Mouse (Mus musculus) hematopoietic stem cell, adult 5-6 weeks (primary cell): ENCODE data around the gene Rnft1. TPM values are rescaled to one million over a fixed set of nuclear protein-coding genes. Genes with fewer than 3 reads are reported as not detected.

Source experiments
- ATAC-seq, 2 experiments: fragments of 125-278 bp in 1 of 2; replicated peaks in 1 of 2; 2 replicates each; pipeline ENCODE4 v1.8.0; 2016 to 2017; ENCODE audit warnings: inconsistent platforms in 2 of 2, mild to moderate bottlenecking in 2 of 2, moderate number of reproducible peaks in 2 of 2, low read depth in 1 of 2, moderate TSS enrichment in 1 of 2; ENCODE audit not compliant: low FRiP score in 2 of 2, poor library complexity in 2 of 2, severe bottlenecking in 2 of 2, insufficient read depth in 1 of 2, low TSS enrichment in 1 of 2
- total RNA-seq: library from RNA; stranded (forward); fragments of 172-1452, 232-1000 nt; gene quantifications from 2 replicates; pipeline ENCODE4 v1.2.3, GENCODE M21; 2017

Rnft1 gene
- 12.4 and 17.4 TPM in 2 replicates for total RNA-seq

DNA sequence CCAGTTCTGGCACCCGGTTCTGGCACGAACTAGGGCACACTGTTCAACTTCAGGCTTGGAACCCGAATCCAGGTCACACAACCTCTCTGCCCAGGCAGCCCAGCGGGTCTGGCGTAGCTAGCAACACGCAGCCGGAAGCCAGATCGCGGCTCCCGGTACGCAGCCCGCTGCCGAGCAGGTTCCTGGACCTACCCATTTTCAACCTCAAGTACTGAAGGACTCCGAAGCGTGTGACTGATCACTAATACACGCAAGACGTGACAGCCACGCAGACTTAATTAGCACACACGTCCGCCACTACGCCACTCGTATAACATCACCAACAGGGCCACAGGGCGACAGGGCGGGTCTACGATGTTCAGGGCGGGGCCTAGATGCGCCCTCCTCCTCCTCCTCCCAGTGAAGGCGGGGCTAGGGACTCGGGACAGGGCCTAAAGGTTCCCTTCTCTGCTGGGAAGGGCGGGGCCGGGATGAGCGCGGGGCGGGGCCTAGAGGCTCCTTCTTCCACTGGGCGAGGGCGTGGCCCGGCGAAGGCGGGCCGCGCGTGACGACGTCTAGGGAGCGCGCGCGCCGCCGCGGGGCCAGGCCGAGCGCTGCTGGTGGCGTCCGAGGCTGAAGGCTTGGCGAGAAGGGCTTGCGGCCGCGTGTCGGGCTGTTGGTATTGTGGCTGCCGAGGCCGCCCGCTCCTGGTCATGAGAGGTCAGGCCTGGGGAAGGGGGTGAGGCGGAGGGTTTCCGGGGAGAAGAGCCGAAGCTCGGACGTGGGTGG is at the start of gene Rnft1:
Gene Rnft1, plus strand, starts transcription at position 557 of the 768 bp plus-strand sequence.
- ATAC-seq = peak; percentile 99

GRCm38 (mm10) chr11:86436843-86437242 is 47.6 kb upstream of the Rnft1 start:
- peak; percentile 58 to 71; a peak in 3 of 4 replicates for ATAC-seq

GRCm38 (mm10) chr11:86438261-86438660 is 46.2 kb upstream of the Rnft1 start:
- ATAC-seq = no peak

GRCm38 (mm10) chr11:86440791-86441190 is 43.7 kb upstream of the Rnft1 start:
- no peak for ATAC-seq

- no peak for ATAC-seq
Observed at GRCm38 (mm10) chr11:86453991-86454390, 30.5 kb upstream of the Rnft1 start.

DNA sequence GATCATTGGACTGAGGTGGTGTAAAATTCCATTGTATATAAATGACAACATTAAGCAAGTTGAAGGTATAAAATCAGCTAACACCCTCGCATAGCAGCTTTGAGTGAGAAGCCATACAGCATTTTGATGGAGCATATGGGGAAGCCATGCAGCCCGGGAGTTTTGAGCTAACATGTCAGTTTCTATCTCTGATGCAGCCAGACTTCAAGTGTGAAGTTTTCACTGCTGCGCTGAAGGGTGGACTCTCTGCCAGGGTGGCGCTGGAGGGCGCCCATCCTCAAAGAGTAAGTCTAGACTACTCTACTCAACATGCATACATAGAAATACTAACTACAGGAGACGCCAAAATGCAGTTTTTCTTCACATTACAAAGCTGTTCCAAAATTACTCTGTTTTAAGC is 26.9 kb upstream of the Rnft1 start:
- no peak for ATAC-seq

GRCm38 (mm10) chr11:86458866-86459265 is 25.6 kb upstream of the Rnft1 start:
- ATAC-seq = no peak

- ATAC-seq = no peak
Observed at GRCm38 (mm10) chr11:86462579-86462978, 21.9 kb upstream of the Rnft1 start.

- peak; percentile 53 to 66; a peak in 1 of 4 replicates for ATAC-seq
Observed at GRCm38 (mm10) chr11:86464275-86464674, 20.2 kb upstream of the Rnft1 start.

- ATAC-seq = no peak
Observed at GRCm38 (mm10) chr11:86468345-86468744, 16.1 kb upstream of the Rnft1 start.

DNA sequence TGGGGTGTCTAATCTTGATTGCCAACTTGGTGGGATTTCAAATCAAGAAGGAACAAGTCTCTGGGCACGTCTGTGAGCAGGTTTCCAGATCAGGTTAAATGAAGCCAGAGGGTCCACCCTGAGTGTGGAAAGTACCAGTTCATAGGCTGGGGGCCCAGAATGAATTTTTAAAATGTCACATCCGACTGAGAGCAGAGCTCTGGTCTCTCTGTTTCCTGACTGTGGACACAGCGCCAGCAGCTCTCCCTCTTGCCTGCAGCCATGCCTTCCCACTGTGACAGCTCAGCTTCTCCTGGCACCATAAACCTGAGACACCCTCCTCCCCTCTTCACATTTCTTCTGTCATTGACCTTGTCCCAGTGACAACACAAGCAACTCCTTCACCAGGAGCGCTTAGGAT is 15.5 kb upstream of the Rnft1 start:
- no peak for ATAC-seq

- ATAC-seq = no peak
Observed at GRCm38 (mm10) chr11:86471785-86472184, 12.7 kb upstream of the Rnft1 start.

DNA sequence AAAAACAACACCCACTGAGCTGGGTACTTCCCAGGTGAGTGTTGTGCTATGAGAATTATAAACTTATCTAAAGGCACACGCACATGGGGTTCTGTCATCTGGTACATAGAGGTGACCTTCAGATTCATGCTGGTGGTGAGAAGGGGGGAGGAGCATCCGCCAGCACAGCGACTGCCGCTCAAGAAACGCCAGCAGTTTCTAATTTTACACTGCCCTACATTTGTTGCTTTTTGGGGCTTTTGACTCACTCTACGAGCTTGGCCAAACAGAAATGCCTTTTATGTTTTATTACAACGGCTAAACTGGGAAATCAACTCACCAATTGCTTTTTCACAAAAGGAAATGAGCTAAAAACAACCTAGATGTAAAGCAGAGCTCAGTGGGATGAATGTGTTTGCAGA is 11.7 kb upstream of the Rnft1 start:
- ATAC-seq = no peak; a peak in 1 of 4 replicates

- no peak for ATAC-seq
Observed at GRCm38 (mm10) chr11:86473576-86473975, 10.9 kb upstream of the Rnft1 start.

- peak in 1 of 2 experiments; percentile 34; a peak in 2 of 4 replicates for ATAC-seq
Observed at GRCm38 (mm10) chr11:86484910-86485510, 553 bp downstream of the Rnft1 start.

- ATAC-seq = no peak
Observed at GRCm38 (mm10) chr11:86490782-86491181, 6.3 kb downstream of the Rnft1 start.

DNA sequence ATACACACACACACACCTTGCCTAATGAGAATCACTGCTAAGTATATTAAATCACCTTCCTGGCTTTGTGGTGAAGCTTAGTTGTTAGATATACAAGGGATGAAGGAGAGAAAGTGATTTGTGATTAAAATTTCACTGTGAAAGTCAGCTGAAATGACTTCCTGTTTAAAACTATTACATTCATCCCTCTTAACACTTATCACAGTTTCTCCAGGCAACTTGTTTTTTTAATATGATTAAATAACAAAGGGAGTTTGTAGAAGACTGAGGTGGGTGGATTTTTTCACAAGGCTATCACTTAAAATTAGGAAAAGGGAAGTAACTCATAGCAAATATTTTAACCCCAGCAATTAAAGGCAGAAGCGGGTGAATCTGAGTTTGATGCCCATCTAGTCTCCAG is 12.9 kb downstream of the Rnft1 start:
- no peak for ATAC-seq

- ATAC-seq = no peak
Observed at GRCm38 (mm10) chr11:86497908-86498307, 13.5 kb downstream of the Rnft1 start.

- no peak for ATAC-seq
Observed at GRCm38 (mm10) chr11:86500795-86501194, 16.3 kb downstream of the Rnft1 start.
